Comparison of ENCODE assay signal across 10 mouse cellular contexts in the genomic region with DNA sequence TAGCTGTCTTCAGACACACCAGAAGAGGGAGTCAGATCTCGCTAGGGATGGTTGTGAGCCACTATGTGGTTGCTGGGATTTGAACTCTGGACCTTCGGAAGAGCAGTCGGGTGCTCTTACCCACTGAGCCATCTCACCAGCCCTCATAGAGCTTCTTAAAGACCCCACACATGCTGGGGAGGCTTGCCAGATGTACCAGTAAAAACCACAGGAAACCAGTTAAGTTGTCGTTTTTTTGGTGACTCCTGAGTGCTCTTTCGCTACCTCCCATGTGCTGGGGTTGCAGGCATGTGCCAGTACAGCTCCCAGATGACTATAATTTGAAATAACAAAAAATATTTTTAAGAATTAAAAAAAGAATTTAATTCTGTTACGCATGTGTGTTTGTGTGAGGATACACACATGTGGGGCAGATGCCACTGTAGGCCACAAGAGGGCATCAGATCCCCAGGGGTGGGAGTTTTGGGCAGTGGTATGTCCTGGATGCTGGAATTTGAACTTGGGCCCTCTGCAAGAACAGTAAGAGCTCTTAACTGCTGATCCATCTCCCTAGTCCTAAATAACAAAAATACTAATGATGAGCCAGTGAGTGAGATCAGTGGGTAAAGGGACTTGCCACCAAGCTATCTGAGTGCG. TPM values are rescaled to one million over a fixed set of nuclear protein-coding genes. Genes with fewer than 3 reads are reported as not detected.
DNase-seq lines count a peak whose midpoint lies in the region; ATAC-seq and TF ChIP-seq lines count a peak whose summit lies in the region.
"Had no signal": no experiment of that assay in that cellular context is flagged by ENCODE, and none has a peak within 500 bp of the region (broad histone marks: within the 10 kb centered on the region; RNA-seq: fewer than 3 reads in every experiment).

No protein-coding gene starts in this region.

- no peak overlapping the region for H3K9ac ChIP-seq in liver, adult 2 months (ENCODE audit: low read depth, low read length)
- no peak overlapping the region for H3K9ac ChIP-seq in liver, embryonic 11.5 days (ENCODE audit: low read depth, low read length)

- no peak for ATAC-seq in liver, embryonic 11.5 days (replicated peaks; ENCODE audit: low FRiP score)
- peak; percentile 53 for ATAC-seq in megakaryocyte, adult 5-6 weeks (ENCODE audit: poor library complexity, severe bottlenecking)

- no peak overlapping the region for H3K4me3 ChIP-seq in liver, adult 2 months (ENCODE audit: insufficient read depth, low read depth, low read length)
- H3K4me3 ChIP-seq in liver, embryonic 11.5 days (ENCODE audit: low read depth, low read length) = no peak overlapping the region
- H3K4me3 ChIP-seq: megakaryocyte, embryonic 14.5 days had no signal

- H3K36me3 ChIP-seq in liver, adult 2 months (ENCODE audit: control insufficient read depth, insufficient read depth, low read length) = no peaks in the 10 kb centered on the region
- H3K36me3 ChIP-seq in liver, embryonic 11.5 days (ENCODE audit: control insufficient read depth, insufficient read depth, low read length) = no peaks in the 10 kb centered on the region

- no peak overlapping the region for H3K4me2 ChIP-seq in liver, embryonic 11.5 days

- peak; percentile 84 for TF ChIP-seq CTCF in liver, adult 2 months (IDR thresholded peaks at IDR 0.05; ENCODE audit: low read depth, low read length)

- no peaks in the 10 kb centered on the region for H3K9me3 ChIP-seq in liver, embryonic 11.5 days (ENCODE audit: control insufficient read depth, low read length)

- H3K27me3 ChIP-seq in liver, adult 2 months (ENCODE audit: control insufficient read depth, insufficient read depth, low read length) = no peaks in the 10 kb centered on the region
- H3K27me3 ChIP-seq in liver, embryonic 11.5 days (replicated peaks; ENCODE audit: control insufficient read depth, insufficient read depth, low read length) = no peaks in the 10 kb centered on the region

- peak; percentile 42 for DNase-seq in adrenal gland, adult 2 months
- DNase-seq in adrenal gland, postnatal 4 days (ENCODE audit: low spot score in 2 of 2) = no peak
- DNase-seq in liver, adult 2 months (ENCODE audit: extremely low read depth, low read depth, low spot score) = no peak
- DNase-seq in liver, embryonic 11.5 days (ENCODE audit: low spot score) = no peak
- DNase-seq in adrenal gland, postnatal 36 days = peak; percentile 41 to 55
- no peak for DNase-seq in layer of hippocampus, adult 8-10 months (ENCODE audit: low spot score in 2 of 2)
- DNase-seq in spleen, postnatal 10 days (ENCODE audit: low spot score in 2 of 2) = no peak

- WGBS in liver, adult 2 months = 90% methylated on average over 7 of the region's 7 CpGs
- WGBS in liver, embryonic 11.5 days = 65% methylated on average over 7 of the region's 7 CpGs

- TF ChIP-seq POLR2A in liver, adult 2 months (IDR thresholded peaks at IDR 0.05; ENCODE audit: extremely low read depth, insufficient read depth, low read length) = no peak

- no peak overlapping the region for H3K27ac ChIP-seq in liver, adult 2 months (replicated peaks; ENCODE audit: insufficient read depth, low read depth, low read length)
- H3K27ac ChIP-seq in liver, embryonic 11.5 days (ENCODE audit: low read depth, low read length) = no peak overlapping the region

- H3K79me2 ChIP-seq in liver, adult 2 months (ENCODE audit: control insufficient read depth, insufficient read depth, low read length) = no peaks in the 10 kb centered on the region

- H3K4me1 ChIP-seq in liver, adult 2 months (ENCODE audit: control insufficient read depth, insufficient read depth, low read length) = no peaks in the 10 kb centered on the region
- H3K4me1 ChIP-seq in liver, embryonic 11.5 days (replicated peaks; ENCODE audit: control insufficient read depth, insufficient read depth, low read length) = no peaks in the 10 kb centered on the region

RNA-seq across cellular contexts. Expression of gene Pla2g3, which starts 13.5 kb away (rescaled TPM):
- under 1 TPM in 1 of 2 experiments, not detected in 1; 0.14 TPM for total RNA-seq in adrenal gland, adult 2 months (2021)
- polyA plus RNA-seq in adrenal gland, adult 2 months (2012; rRNA removed) = 0.52 and 0.65 TPM in 2 replicates
- total RNA-seq in adrenal gland, postnatal 4 days (2021) = under 1 TPM; 0.20 to 0.22 TPM
- total RNA-seq in liver, adult 2 months (2014; rRNA removed) = not detected in 2 replicates
- 0.06 TPM in 1 of 2 replicates, not detected in the other for polyA plus RNA-seq in liver, adult 2 months (2012; rRNA removed)
- polyA plus RNA-seq in liver, embryonic 11.5 days (2014; fragmentation: Nextera tagmentation; extraction: Ambion mirVana) = 0.27 TPM in 2 replicates
- under 1 TPM in 1 of 2 experiments, not detected in 1; 0.20 TPM for total RNA-seq in adrenal gland, postnatal 36 days (2021)
- total RNA-seq in megakaryocyte, adult 5-6 weeks (2015) = 0.71 and 0.75 TPM in 2 replicates
- total RNA-seq in megakaryocyte, adult 5-6 weeks (2017) = 0.81 and 0.88 TPM in 2 replicates
- total RNA-seq in layer of hippocampus, adult 8-10 months (2022) = 1 to 10 TPM in 3 of 4 experiments, under 1 TPM in 1; 0.99 to 1.7 (median 1.5) TPM
- total RNA-seq: gastrocnemius, adult 8-10 months had no signal

RNA-seq across cellular contexts. Expression of gene Rnf185, which starts 22.4 kb away (rescaled TPM):
- total RNA-seq in adrenal gland, adult 2 months (2021) = 10 to 100 TPM; 33.5 to 36.8 TPM
- 23.0 and 33.2 TPM in 2 replicates for polyA plus RNA-seq in adrenal gland, adult 2 months (2012; rRNA removed)
- total RNA-seq in adrenal gland, postnatal 4 days (2021) = 10 to 100 TPM; 33.7 to 35.6 TPM
- total RNA-seq in liver, adult 2 months (2014; rRNA removed) = 11.2 and 14.8 TPM in 2 replicates
- polyA plus RNA-seq in liver, adult 2 months (2012; rRNA removed) = 28.7 and 33.3 TPM in 2 replicates
- polyA plus RNA-seq in liver, embryonic 11.5 days (2014; fragmentation: Nextera tagmentation; extraction: Ambion mirVana) = 20.6 and 22.2 TPM in 2 replicates
- 10 to 100 TPM; 30.8 to 42.9 TPM for total RNA-seq in adrenal gland, postnatal 36 days (2021)
- 14.0 and 14.4 TPM in 2 replicates for total RNA-seq in megakaryocyte, adult 5-6 weeks (2015)
- total RNA-seq in megakaryocyte, adult 5-6 weeks (2017) = 12.3 and 12.7 TPM in 2 replicates
- 10 to 100 TPM; 26.4 to 31.9 (median 30.0) TPM for total RNA-seq in layer of hippocampus, adult 8-10 months (2022)

RNA-seq across cellular contexts. Expression of gene Inpp5j, which starts 30.0 kb away (rescaled TPM):
- 1 to 10 TPM in 1 of 2 experiments, under 1 TPM in 1; 0.72 to 1.8 TPM for total RNA-seq in adrenal gland, adult 2 months (2021)
- polyA plus RNA-seq in adrenal gland, adult 2 months (2012; rRNA removed) = 1.8 and 2.6 TPM in 2 replicates
- total RNA-seq in adrenal gland, postnatal 4 days (2021) = 1 to 10 TPM; 1.8 to 2.2 TPM
- total RNA-seq in liver, adult 2 months (2014; rRNA removed) = not detected in 2 replicates
- 0.05 and 0.07 TPM in 2 replicates for polyA plus RNA-seq in liver, adult 2 months (2012; rRNA removed)
- polyA plus RNA-seq in liver, embryonic 11.5 days (2014; fragmentation: Nextera tagmentation; extraction: Ambion mirVana) = 0.45 and 0.52 TPM in 2 replicates
- total RNA-seq in adrenal gland, postnatal 36 days (2021) = under 1 TPM; 0.66 to 0.76 TPM
- 4.8 and 5.7 TPM in 2 replicates for total RNA-seq in megakaryocyte, adult 5-6 weeks (2015)
- total RNA-seq in megakaryocyte, adult 5-6 weeks (2017) = 2.0 and 2.8 TPM in 2 replicates
- 10 to 100 TPM; 67.5 to 75.8 (median 73.6) TPM for total RNA-seq in layer of hippocampus, adult 8-10 months (2022)

RNA-seq across cellular contexts. Expression of gene Selenom, which starts 39.9 kb away (rescaled TPM):
- total RNA-seq in adrenal gland, adult 2 months (2021) = 10 to 100 TPM; 31.7 to 54.5 TPM
- polyA plus RNA-seq in adrenal gland, adult 2 months (2012; rRNA removed) = 89.0 and 131 TPM in 2 replicates
- 10 to 100 TPM; 50.1 to 58.0 TPM for total RNA-seq in adrenal gland, postnatal 4 days (2021)
- 2.4 and 2.6 TPM in 2 replicates for total RNA-seq in liver, adult 2 months (2014; rRNA removed)
- 6.3 and 6.7 TPM in 2 replicates for polyA plus RNA-seq in liver, adult 2 months (2012; rRNA removed)
- polyA plus RNA-seq in liver, embryonic 11.5 days (2014; fragmentation: Nextera tagmentation; extraction: Ambion mirVana) = 27.9 and 35.9 TPM in 2 replicates
- 10 to 100 TPM; 32.7 to 34.8 TPM for total RNA-seq in adrenal gland, postnatal 36 days (2021)
- 9.8 and 11.8 TPM in 2 replicates for total RNA-seq in megakaryocyte, adult 5-6 weeks (2015)
- 2.4 and 7.6 TPM in 2 replicates for total RNA-seq in megakaryocyte, adult 5-6 weeks (2017)
- 100 to 1,000 TPM; 161 to 198 (median 177) TPM for total RNA-seq in layer of hippocampus, adult 8-10 months (2022)

Comparison
In these comparisons a context has a peak if more than half of its experiments do, and no peak if none do; other contexts are left out.
1. DNase-seq: peak in adrenal gland, adult 2 months (single experiment) and adrenal gland, postnatal 36 days (2 of 2); none in adrenal gland, postnatal 4 days (0 of 2), liver, adult 2 months (single experiment), liver, embryonic 11.5 days (single experiment), layer of hippocampus, adult 8-10 months (0 of 2) and spleen, postnatal 10 days (0 of 2).
2. RNA of gene Inpp5j, which starts 30.0 kb away (total RNA-seq): 67.5 to 75.8 TPM in layer of hippocampus, adult 8-10 months; 2.0 to 5.7 TPM in megakaryocyte, adult 5-6 weeks, 1.8 to 2.2 TPM in adrenal gland, postnatal 4 days, 0.72 to 1.8 TPM in adrenal gland, adult 2 months, 0.66 to 0.76 TPM in adrenal gland, postnatal 36 days and not detected in liver, adult 2 months; every median in the first group is over 10 times any median in the second.